Mouse (Mus musculus) thymus, adult 2 months (tissue): ENCODE measurements around the gene Aifm1.

Experiments
- CTCF ChIP-seq: fragments of 200-500 bp; IDR thresholded peaks from 2 replicates; pipeline ENCODE4 v1.5.1; 2012; ENCODE audit warnings: mild to moderate bottlenecking, control low read depth, low read length, moderate library complexity, borderline replicate concordance; ENCODE audit not compliant: control insufficient read depth, poor library complexity, insufficient read depth; ENCODE audit errors: extremely low read depth
- POLR2A ChIP-seq: fragments of 200-500 bp; IDR thresholded peaks from 2 replicates; pipeline ENCODE4 v1.6.1; 2012; ENCODE audit warnings: mild to moderate bottlenecking, low read length, control low read depth, moderate library complexity; ENCODE audit not compliant: control insufficient read depth, poor library complexity, insufficient read depth; ENCODE audit errors: extremely low read depth

GRCm38 (mm10) chrX:48513166-48513807 is at the start of gene Aifm1:
- no peak for TF ChIP-seq POLR2A
- TF ChIP-seq CTCF = no peak
